Mouse (Mus musculus): ENCODE measurements around the gene Mgll. TPM values are rescaled to one million over a fixed set of nuclear protein-coding genes. Genes with fewer than 3 reads are reported as not detected.

Gene Mgll
- polyA plus RNA-seq, 1 experiment from 2014 or later: 75.8 TPM

- Histone ChIP-seq H3K4me1 (peaks cover 41% of the 10 kb centered on the region), H3K9ac (no peak overlapping the region), H3K4me2 (peak overlapping the region; percentile 89; the same call in 1 of the 2 replicates), H3K36me3 (peaks cover 17% of the 10 kb centered on the region), H3K9me3 (no peaks in the 10 kb centered on the region), H3K4me3 (no peak overlapping the region), H3K27ac (no peak overlapping the region), H3K27me3 (no peaks in the 10 kb centered on the region)
- ATAC-seq (ENCODE audit: borderline replicate concordance, extremely low read depth, low FRiP score, low TSS enrichment): no peak
- WGBS: 73% methylated on average over 3 of the region's 3 CpGs
Observed at GRCm38 (mm10) chr6:88840211-88840610, 116.0 kb downstream of the Mgll start.

GRCm38 (mm10) chr6:88840791-88841513, 116.7 kb downstream of the Mgll start:
- Histone ChIP-seq H3K27me3 (no peaks in the 10 kb centered on the region), H3K36me3 (peaks cover 17% of the 10 kb centered on the region), H3K4me1 (peaks cover 36% of the 10 kb centered on the region), H3K9me3 (no peaks in the 10 kb centered on the region), H3K4me3 (peak overlapping the region; percentile 80), H3K4me2 (peak overlapping the region; percentile 89), H3K9ac (peak overlapping the region; percentile 85), H3K27ac (peak overlapping the region; percentile 87)
- 53% methylated on average over 9 of the region's 9 CpGs for WGBS
- no peak for ATAC-seq (ENCODE audit: borderline replicate concordance, extremely low read depth, low FRiP score, low TSS enrichment)

- ATAC-seq (ENCODE audit: borderline replicate concordance, extremely low read depth, low FRiP score, low TSS enrichment): no peak
- WGBS: under 1% methylated on average over 22 of the region's 22 CpGs
- Histone ChIP-seq H3K27me3 (no peaks in the 10 kb centered on the region), H3K27ac (peak overlapping the region; percentile 87), H3K4me1 (peaks cover 31% of the 10 kb centered on the region), H3K4me2 (peak overlapping the region; percentile 89), H3K4me3 (peak overlapping the region; percentile 80), H3K9ac (peak overlapping the region; percentile 85), H3K9me3 (no peaks in the 10 kb centered on the region), H3K36me3 (peaks cover 17% of the 10 kb centered on the region)
Observed at GRCm38 (mm10) chr6:88841514-88841780, 117.2 kb downstream of the Mgll start.

- no peaks in the 10 kb centered on the region for H3K9me3 ChIP-seq
- ATAC-seq (ENCODE audit: borderline replicate concordance, extremely low read depth, low FRiP score, low TSS enrichment): peak; percentile 96
- H3K27ac ChIP-seq: peak within 1 kb of the TSS; percentile 87
- WGBS: under 1% methylated on average over 72 of the region's 72 CpGs
- H3K27me3 ChIP-seq: no peaks in the 10 kb centered on the region
- H3K9ac ChIP-seq: peak within 1 kb of the TSS; percentile 85
- H3K4me2 ChIP-seq: peak within 1 kb of the TSS; percentile 89
- H3K4me1 ChIP-seq: peaks cover 25% of the 10 kb centered on the region
- H3K36me3 ChIP-seq: peaks cover 17% of the 10 kb centered on the region
- H3K4me3 ChIP-seq: peak within 1 kb of the TSS; percentile 80
Observed at GRCm38 (mm10) chr6:88841781-88842689, 117.8 kb downstream of the Mgll start, which contains the start of gene Abtb1. Abtb1 (minus strand) TSS chr6:88841984.

GRCm38 (mm10) chr6:88842731-88843151, 118.5 kb downstream of the Mgll start:
- Histone ChIP-seq H3K9me3 (no peaks in the 10 kb centered on the region), H3K36me3 (peaks cover 14% of the 10 kb centered on the region), H3K27me3 (no peaks in the 10 kb centered on the region), H3K4me1 (peaks cover 22% of the 10 kb centered on the region), H3K27ac (peak overlapping the region; percentile 87), H3K4me2 (peak overlapping the region; percentile 89), H3K9ac (peak overlapping the region; percentile 80), H3K4me3 (peak overlapping the region; percentile 80)
- ATAC-seq (ENCODE audit: borderline replicate concordance, extremely low read depth, low FRiP score, low TSS enrichment): no peak; the same call in 1 of the 2 replicates
- WGBS: under 1% methylated on average over 25 of the region's 32 CpGs

- no peak for ATAC-seq (ENCODE audit: borderline replicate concordance, extremely low read depth, low FRiP score, low TSS enrichment)
- Histone ChIP-seq H3K4me2 (peak overlapping the region; percentile 89), H3K4me3 (peak overlapping the region; percentile 80), H3K9ac (peak overlapping the region; percentile 80; the same call in 1 of the 2 replicates), H3K4me1 (peaks cover 21% of the 10 kb centered on the region), H3K27me3 (no peaks in the 10 kb centered on the region), H3K36me3 (peaks cover 9% of the 10 kb centered on the region), H3K9me3 (no peaks in the 10 kb centered on the region), H3K27ac (no peak overlapping the region)
- 68% methylated on average over 7 of the region's 7 CpGs for WGBS
Observed at GRCm38 (mm10) chr6:88843241-88843640, 119.0 kb downstream of the Mgll start.

GRCm38 (mm10) chr6:88843781-88844725, 119.8 kb downstream of the Mgll start:
- H3K4me2 ChIP-seq: 0 out of 2 replicates have a peak overlapping the region, but pooled peaks have one; percentile 89
- H3K9ac ChIP-seq: peak overlapping the region; percentile 80; the same call in 1 of the 2 replicates
- no peak overlapping the region for H3K4me3 ChIP-seq
- peaks cover under 1% of the 10 kb centered on the region; the same call in 1 of the 2 replicates for H3K36me3 ChIP-seq
- ATAC-seq (ENCODE audit: borderline replicate concordance, extremely low read depth, low FRiP score, low TSS enrichment): no peak
- WGBS: 82% methylated on average over 9 of the region's 9 CpGs
- H3K27ac ChIP-seq: no peak overlapping the region
- H3K27me3 ChIP-seq: no peaks in the 10 kb centered on the region
- no peaks in the 10 kb centered on the region for H3K9me3 ChIP-seq
- H3K4me1 ChIP-seq: peaks cover 21% of the 10 kb centered on the region

GRCm38 (mm10) chr6:88844901-88845565, 120.8 kb downstream of the Mgll start:
- no peak overlapping the region for H3K27ac ChIP-seq
- no peak for ATAC-seq (ENCODE audit: borderline replicate concordance, extremely low read depth, low FRiP score, low TSS enrichment)
- 89% methylated on average over 7 of the region's 7 CpGs for WGBS

GRCm38 (mm10) chr6:88847571-88847970, 123.4 kb downstream of the Mgll start:
- no peaks in the 10 kb centered on the region for H3K36me3 ChIP-seq
- peaks cover 8% of the 10 kb centered on the region for H3K4me1 ChIP-seq
- 62% methylated on average over 2 of the region's 2 CpGs for WGBS
- H3K4me3 ChIP-seq: no peak overlapping the region
- H3K4me2 ChIP-seq: no peak overlapping the region
- H3K9me3 ChIP-seq: no peaks in the 10 kb centered on the region
- ATAC-seq (ENCODE audit: borderline replicate concordance, extremely low read depth, low FRiP score, low TSS enrichment): no peak
- H3K27ac ChIP-seq: no peak overlapping the region
- no peak overlapping the region for H3K9ac ChIP-seq
- H3K27me3 ChIP-seq: no peaks in the 10 kb centered on the region

More at GRCm38 (mm10) chr6:88844901-88845565, 120.8 kb downstream of the Mgll start:
- peaks cover 21% of the 10 kb centered on the region for H3K4me1 ChIP-seq
- no peaks in the 10 kb centered on the region for H3K9me3 ChIP-seq
- H3K4me3 ChIP-seq: no peak overlapping the region
- H3K9ac ChIP-seq: no peak overlapping the region
- no peak overlapping the region for H3K4me2 ChIP-seq
- no peaks in the 10 kb centered on the region for H3K36me3 ChIP-seq
- H3K27me3 ChIP-seq: no peaks in the 10 kb centered on the region

GRCm38 (mm10) chr6:88849270-88849669, 125.1 kb downstream of the Mgll start:
- H3K4me3 ChIP-seq: no peak overlapping the region
- no peaks in the 10 kb centered on the region for H3K36me3 ChIP-seq
- 47% methylated on average over 4 of the region's 4 CpGs for WGBS
- H3K4me2 ChIP-seq: no peak overlapping the region
- no peak for ATAC-seq (ENCODE audit: borderline replicate concordance, extremely low read depth, low FRiP score, low TSS enrichment)
- no peak overlapping the region for H3K27ac ChIP-seq
- no peaks in the 10 kb centered on the region for H3K4me1 ChIP-seq
- H3K27me3 ChIP-seq: no peaks in the 10 kb centered on the region
- H3K9ac ChIP-seq: no peak overlapping the region
- H3K9me3 ChIP-seq: no peaks in the 10 kb centered on the region

GRCm38 (mm10) chr6:88850034-88850433, 125.8 kb downstream of the Mgll start:
- Histone ChIP-seq H3K27ac (no peak overlapping the region), H3K4me3 (no peak overlapping the region), H3K27me3 (no peaks in the 10 kb centered on the region), H3K36me3 (no peaks in the 10 kb centered on the region), H3K9me3 (no peaks in the 10 kb centered on the region), H3K9ac (no peak overlapping the region), H3K4me2 (no peak overlapping the region), H3K4me1 (no peaks in the 10 kb centered on the region)
- 85% methylated on average over 7 of the region's 7 CpGs for WGBS
- ATAC-seq (ENCODE audit: borderline replicate concordance, extremely low read depth, low FRiP score, low TSS enrichment): no peak
